Mouse (Mus musculus): ENCODE measurements around the gene Fras1.

DNA sequence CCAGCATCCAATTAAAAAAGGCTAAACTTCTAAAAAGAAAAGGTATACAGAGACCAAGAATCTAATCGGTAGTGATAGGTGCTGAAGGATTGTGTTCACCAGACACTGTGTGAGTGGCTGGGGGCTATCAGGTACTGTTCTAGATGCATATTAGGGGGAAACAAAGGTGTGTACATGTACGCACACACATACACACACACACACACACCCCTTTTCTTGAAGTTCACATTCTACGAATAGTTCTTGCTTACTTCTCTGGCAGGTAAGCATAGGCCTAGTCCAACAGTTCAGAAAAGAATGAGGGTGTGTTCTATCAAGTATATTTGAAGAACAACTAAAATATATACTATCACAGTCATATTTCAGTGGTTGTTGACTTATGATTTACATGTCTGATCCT is 348.9 kb downstream of the Fras1 start:
- TF ChIP-seq GATA1 (IDR thresholded peaks at IDR 0.05; ENCODE audit: low read length) (no peak), TAL1 (IDR thresholded peaks at IDR 0.05; ENCODE audit: low read length) (no peak)

All from erythroblast, embryonic 14.5 days (primary cell).